Mouse (Mus musculus): ENCODE measurements around the gene Cenpm. TPM values are rescaled to one million over a fixed set of nuclear protein-coding genes. Genes with fewer than 3 reads are reported as not detected.
A peak's percentile ranks its signal among the peaks of the same experiment; 100 is the strongest.

The Cenpm gene
- polyA plus RNA-seq, 1 experiment = not detected

DNA sequence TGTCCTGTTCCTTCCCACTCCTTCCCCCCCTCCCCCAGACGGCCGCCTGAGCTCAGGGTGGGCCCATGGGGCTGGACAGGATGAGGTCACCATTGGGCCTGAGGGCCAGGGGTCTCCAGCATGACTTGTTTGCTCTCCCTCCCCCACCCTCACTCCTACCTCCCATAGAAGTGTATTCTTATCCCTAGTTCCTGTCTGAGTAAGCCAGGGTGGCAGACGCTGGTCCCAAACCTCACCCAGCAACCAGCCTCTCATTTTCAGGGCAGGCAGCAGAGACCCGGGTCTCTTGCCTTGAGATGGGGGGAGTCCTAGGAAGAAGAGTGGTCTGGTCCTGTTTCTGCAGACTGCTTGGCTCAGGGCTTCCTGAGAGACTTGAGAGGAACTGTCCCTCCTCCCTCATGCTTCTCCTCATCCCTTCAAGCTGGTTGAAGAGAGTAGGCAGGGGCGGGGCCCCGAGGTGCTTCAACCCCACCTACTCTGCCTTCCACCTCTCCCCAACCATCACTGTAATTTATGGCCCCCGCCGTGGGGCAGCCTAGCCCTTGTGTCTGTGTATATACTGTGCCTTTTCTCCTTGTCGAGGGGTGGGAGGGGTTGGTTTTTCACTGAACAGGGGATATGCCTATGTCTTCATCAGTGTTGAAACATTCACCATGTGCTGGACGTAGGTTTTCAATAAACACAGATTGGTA, 39.7 kb downstream of the Cenpm start:
- TF ChIP-seq POLR2A (IDR thresholded peaks at IDR 0.05; ENCODE audit: insufficient read depth, low read depth, low read length) (peak; percentile 28; the same call in 1 of the 2 replicates), CTCF (IDR thresholded peaks at IDR 0.05; ENCODE audit: insufficient read depth, low read depth, low read length) (no peak)
- WGBS = 43% methylated on average over 10 of the region's 10 CpGs
- H3K27ac ChIP-seq (ENCODE audit: insufficient read depth, low read depth, low read length) = peak overlapping the region; percentile 82
- peaks cover 61% of the 10 kb centered on the region for H3K4me1 ChIP-seq (ENCODE audit: control insufficient read depth, insufficient read depth, low read length)
- no peak overlapping the region for H3K4me3 ChIP-seq (ENCODE audit: insufficient read depth, low read depth, low read length)

DNA sequence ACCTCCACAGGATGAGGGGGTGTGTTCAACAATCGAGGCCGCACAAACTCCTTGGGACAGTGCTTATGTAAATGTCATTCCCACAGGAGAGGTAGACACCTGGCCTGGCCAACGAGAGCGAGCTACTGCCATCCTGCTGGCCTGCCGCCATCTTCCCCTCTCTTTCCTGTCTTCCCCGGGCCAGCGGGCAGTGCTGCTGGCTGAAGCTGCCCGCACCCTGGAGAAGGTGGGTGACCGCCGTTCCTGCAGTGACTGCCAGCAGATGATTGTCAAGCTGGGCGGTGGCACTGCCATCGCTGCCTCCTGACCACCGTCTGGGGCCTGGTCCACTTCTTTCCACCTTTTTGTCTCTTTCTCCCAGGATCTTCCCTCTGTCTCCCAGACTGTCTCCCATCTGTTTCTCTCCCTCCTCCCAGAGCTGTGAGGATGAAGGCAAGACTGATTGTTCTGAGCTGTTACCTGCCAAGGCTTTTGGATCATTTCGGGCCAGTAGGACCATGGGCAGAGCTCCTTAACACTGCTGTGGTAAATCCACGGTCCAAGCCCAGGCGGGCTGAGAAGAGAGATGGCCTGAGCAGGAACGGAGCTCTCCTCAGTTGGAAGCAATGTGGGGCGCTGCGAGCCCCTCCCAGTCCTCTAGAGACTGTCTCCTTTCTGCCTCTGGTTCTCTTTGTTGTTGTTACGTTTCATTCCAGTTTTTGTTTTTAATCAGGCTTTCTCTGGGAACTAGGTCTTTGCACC, 40.8 kb downstream of the Cenpm start:
- Histone ChIP-seq H3K27ac (ENCODE audit: insufficient read depth, low read depth, low read length) (peak overlapping the region; percentile 82), H3K4me3 (ENCODE audit: insufficient read depth, low read depth, low read length) (no peak overlapping the region), H3K4me1 (ENCODE audit: control insufficient read depth, insufficient read depth, low read length) (peaks cover 55% of the 10 kb centered on the region)
- TF ChIP-seq POLR2A (IDR thresholded peaks at IDR 0.05; ENCODE audit: insufficient read depth, low read depth, low read length) (no peak), CTCF (IDR thresholded peaks at IDR 0.05; ENCODE audit: insufficient read depth, low read depth, low read length) (no peak)
- WGBS = 59% methylated on average over 20 of the region's 20 CpGs

GRCm38 (mm10) chr15:82203090-82203489, 41.5 kb downstream of the Cenpm start:
- 91% methylated on average over 10 of the region's 10 CpGs for WGBS
- TF ChIP-seq CTCF (IDR thresholded peaks at IDR 0.05; ENCODE audit: insufficient read depth, low read depth, low read length) = no peak
- TF ChIP-seq POLR2A (IDR thresholded peaks at IDR 0.05; ENCODE audit: insufficient read depth, low read depth, low read length) = no peak
- peak overlapping the region; percentile 82; the same call in 1 of the 2 replicates for H3K27ac ChIP-seq (ENCODE audit: insufficient read depth, low read depth, low read length)
- no peak overlapping the region for H3K4me3 ChIP-seq (ENCODE audit: insufficient read depth, low read depth, low read length)
- peaks cover 51% of the 10 kb centered on the region for H3K4me1 ChIP-seq (ENCODE audit: control insufficient read depth, insufficient read depth, low read length)

GRCm38 (mm10) chr15:82202086-82202485, 42.5 kb downstream of the Cenpm start:
- 92% methylated on average over 6 of the region's 6 CpGs for WGBS
- Histone ChIP-seq H3K4me1 (ENCODE audit: control insufficient read depth, insufficient read depth, low read length) (peaks cover 41% of the 10 kb centered on the region), H3K27ac (ENCODE audit: insufficient read depth, low read depth, low read length) (no peak overlapping the region), H3K4me3 (ENCODE audit: insufficient read depth, low read depth, low read length) (no peak overlapping the region)
- TF ChIP-seq CTCF (IDR thresholded peaks at IDR 0.05; ENCODE audit: insufficient read depth, low read depth, low read length) (no peak), POLR2A (IDR thresholded peaks at IDR 0.05; ENCODE audit: insufficient read depth, low read depth, low read length) (no peak)

- Histone ChIP-seq H3K27ac (ENCODE audit: insufficient read depth, low read depth, low read length) (no peak overlapping the region), H3K4me3 (ENCODE audit: insufficient read depth, low read depth, low read length) (no peak overlapping the region), H3K4me1 (ENCODE audit: control insufficient read depth, insufficient read depth, low read length) (peaks cover 23% of the 10 kb centered on the region)
- TF ChIP-seq POLR2A (IDR thresholded peaks at IDR 0.05; ENCODE audit: insufficient read depth, low read depth, low read length) (no peak), CTCF (IDR thresholded peaks at IDR 0.05; ENCODE audit: insufficient read depth, low read depth, low read length) (no peak)
- WGBS = 85% methylated on average over 12 of the region's 12 CpGs
Observed at GRCm38 (mm10) chr15:82199546-82199945, 45.0 kb downstream of the Cenpm start.

GRCm38 (mm10) chr15:82198342-82198741, 46.2 kb downstream of the Cenpm start:
- TF ChIP-seq POLR2A (IDR thresholded peaks at IDR 0.05; ENCODE audit: insufficient read depth, low read depth, low read length) (0 out of 2 replicates have a peak, but pooled peaks have one; percentile 3), CTCF (IDR thresholded peaks at IDR 0.05; ENCODE audit: insufficient read depth, low read depth, low read length) (no peak)
- 85% methylated on average over 7 of the region's 7 CpGs for WGBS
- Histone ChIP-seq H3K27ac (ENCODE audit: insufficient read depth, low read depth, low read length) (no peak overlapping the region), H3K4me3 (ENCODE audit: insufficient read depth, low read depth, low read length) (no peak overlapping the region), H3K4me1 (ENCODE audit: control insufficient read depth, insufficient read depth, low read length) (peaks cover 11% of the 10 kb centered on the region)

DNA sequence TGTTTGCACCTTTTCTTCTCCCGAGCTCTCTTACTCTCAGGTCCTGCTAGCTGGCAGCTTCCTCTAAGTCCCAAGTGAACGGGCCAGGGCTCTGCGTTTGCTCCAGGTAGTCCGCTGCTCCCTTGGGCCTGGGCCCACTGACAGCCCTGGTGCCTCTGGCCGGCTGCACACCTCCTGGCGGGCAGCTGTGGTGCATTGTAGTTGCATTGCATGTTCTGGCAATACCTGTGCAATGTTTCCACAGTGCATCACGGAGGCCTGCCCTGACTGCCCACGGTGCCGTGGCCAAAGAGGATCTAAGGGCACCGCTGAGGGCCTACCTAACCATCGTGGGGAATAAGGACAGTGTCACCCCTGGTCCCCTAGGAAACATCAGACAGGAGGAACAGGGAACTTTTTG, 46.6 kb downstream of the Cenpm start:
- TF ChIP-seq POLR2A (IDR thresholded peaks at IDR 0.05; ENCODE audit: insufficient read depth, low read depth, low read length) (no peak), CTCF (IDR thresholded peaks at IDR 0.05; ENCODE audit: insufficient read depth, low read depth, low read length) (no peak)
- no peak overlapping the region for H3K27ac ChIP-seq (ENCODE audit: insufficient read depth, low read depth, low read length)
- H3K4me3 ChIP-seq (ENCODE audit: insufficient read depth, low read depth, low read length) = no peak overlapping the region
- 88% methylated on average over 11 of the region's 11 CpGs for WGBS
- peaks cover 7% of the 10 kb centered on the region for H3K4me1 ChIP-seq (ENCODE audit: control insufficient read depth, insufficient read depth, low read length)

DNA sequence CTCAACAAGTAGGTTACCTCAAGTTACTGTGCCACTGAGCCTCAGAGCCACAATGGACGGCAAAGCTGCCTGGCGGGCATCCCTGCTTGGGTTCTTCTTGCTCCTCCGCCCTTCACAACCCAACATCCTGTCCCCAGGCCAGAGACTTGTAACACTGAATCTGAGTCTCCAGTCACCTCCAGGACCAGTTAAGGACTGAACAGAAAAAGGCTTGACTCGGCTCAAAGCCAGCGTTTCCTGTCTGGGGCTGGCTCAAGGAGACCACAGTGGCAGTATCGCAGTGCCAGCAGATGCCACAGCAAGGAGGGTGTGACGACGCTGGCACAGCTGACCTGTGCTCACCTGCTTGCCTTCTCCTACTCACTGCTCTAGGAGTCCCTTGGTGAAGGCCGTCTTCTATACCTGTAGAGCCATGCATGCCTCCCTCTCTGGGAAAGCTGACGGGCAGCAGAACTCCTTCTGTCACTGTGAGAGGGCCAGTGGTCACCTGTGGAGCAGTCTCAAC, 47.2 kb downstream of the Cenpm start:
- Histone ChIP-seq H3K27ac (ENCODE audit: insufficient read depth, low read depth, low read length) (no peak overlapping the region), H3K4me1 (ENCODE audit: control insufficient read depth, insufficient read depth, low read length) (peaks cover 9% of the 10 kb centered on the region), H3K4me3 (ENCODE audit: insufficient read depth, low read depth, low read length) (no peak overlapping the region)
- no peak for TF ChIP-seq CTCF (IDR thresholded peaks at IDR 0.05; ENCODE audit: insufficient read depth, low read depth, low read length)
- WGBS = 88% methylated on average over 10 of the region's 10 CpGs

GRCm38 (mm10) chr15:82196300-82196699, 48.2 kb downstream of the Cenpm start:
- no peak overlapping the region for H3K4me3 ChIP-seq (ENCODE audit: insufficient read depth, low read depth, low read length)
- peaks cover 9% of the 10 kb centered on the region for H3K4me1 ChIP-seq (ENCODE audit: control insufficient read depth, insufficient read depth, low read length)
- WGBS = 75% methylated on average over 12 of the region's 12 CpGs
- H3K27ac ChIP-seq (ENCODE audit: insufficient read depth, low read depth, low read length) = no peak overlapping the region
- no peak for TF ChIP-seq CTCF (IDR thresholded peaks at IDR 0.05; ENCODE audit: insufficient read depth, low read depth, low read length)
- no peak for TF ChIP-seq POLR2A (IDR thresholded peaks at IDR 0.05; ENCODE audit: insufficient read depth, low read depth, low read length)

Data from olfactory bulb, adult 2 months (tissue).